Mouse (Mus musculus) kidney, postnatal 0 days (tissue): Measurements from ENCODE around the gene Ccr1l1. TPM values are rescaled to one million over a fixed set of nuclear protein-coding genes. Genes with fewer than 3 reads are reported as not detected.

Experiments used
- ATAC-seq: fragments of 200-750 bp; cut with Nextera tagmentation; replicated peaks from 2 replicates; pipeline ENCODE4 v1.8.0; 2017; ENCODE audit warnings: low read depth, moderate number of reproducible peaks, moderate TSS enrichment, moderate library complexity; ENCODE audit not compliant: low FRiP score
- DNase-seq: peaks from one replicate; pipeline ENCODE4 v3.0.0-alpha.2; 2016; ENCODE audit warnings: low spot score
- H3K27ac ChIP-seq: fragments of 300-500 bp; sonication (generic); 2 replicates; pipeline ENCODE4 v1.5.1; 2014; ENCODE audit warnings: mild to moderate bottlenecking
- H3K27me3 ChIP-seq: fragments of 300-500 bp; sonication (generic); 2 replicates; pipeline ENCODE4 v1.6.1; 2014; ENCODE audit warnings: low read length, mixed read lengths; ENCODE audit not compliant: insufficient read depth
- H3K36me3 ChIP-seq: fragments of 300-500 bp; sonication (generic); 2 replicates; pipeline ENCODE4 v1.6.1; 2014; ENCODE audit warnings: low read length, mixed read lengths; ENCODE audit not compliant: insufficient read depth
- H3K4me1 ChIP-seq: fragments of 300-500 bp; sonication (generic); replicated peaks from 2 replicates; pipeline ENCODE4 v1.6.1; 2014; ENCODE audit warnings: antibody characterized with exemption, low read length, mixed read lengths; ENCODE audit not compliant: insufficient read depth
- H3K4me2 ChIP-seq: fragments of 300-500 bp; sonication (generic); 2 replicates; pipeline ENCODE4 v1.6.1; 2014; ENCODE audit warnings: mild to moderate bottlenecking, low read length, moderate library complexity, mixed read lengths
- H3K4me3 ChIP-seq: fragments of 300-500 bp; sonication (generic); replicated peaks from 2 replicates; pipeline ENCODE4 v1.5.1; 2014; ENCODE audit warnings: low read depth, low read length
- H3K9ac ChIP-seq: fragments of 300-500 bp; sonication (generic); 2 replicates; pipeline ENCODE4 v1.6.1; 2014; ENCODE audit warnings: low read depth, low read length
- H3K9me3 ChIP-seq: fragments of 300-500 bp; sonication (generic); replicated peaks from 2 replicates; pipeline ENCODE4 v1.6.1; 2016; ENCODE audit warnings: low read length, inconsistent platforms, mixed read lengths
- CTCF ChIP-seq: IDR thresholded peaks from 2 replicates; pipeline ENCODE4 v1.5.1; 2016; ENCODE audit warnings: antibody characterized with exemption, low read depth, mild to moderate bottlenecking, moderate library complexity
- WGBS: fragments of 180-500 bp; shearing (Covaris S2); extraction: QIAGEN DNeasy Blood & Tissue Kit; methylation state at CpG from one replicate; pipeline ENCODE4 v1.1.7; 2014; 5-methylcytosine and 5-hydroxymethylcytosine counted together
- polyA plus RNA-seq: library from polyadenylated mRNA; unstranded; fragments of >200 nt; fragmentation: Nextera tagmentation; extraction: Ambion mirVana; gene quantifications from 2 replicates; pipeline ENCODE4 v1.2.1, GENCODE M21; 2015

Ccr1l1 gene
- not detected in 2 replicates for polyA plus RNA-seq

- no peak for ATAC-seq
- WGBS, result 44% methylated on average over 1 of the region's 1 CpGs
- H3K9me3 ChIP-seq, result no peaks in the 10 kb centered on the region
- DNase-seq, result no peak
- H3K27me3 ChIP-seq, result no peaks in the 10 kb centered on the region
- no peaks in the 10 kb centered on the region for H3K4me1 ChIP-seq
- TF ChIP-seq CTCF, result no peak
- no peak within 1 kb of the TSS for H3K27ac ChIP-seq
- no peak within 1 kb of the TSS for H3K9ac ChIP-seq
- no peak within 1 kb of the TSS for H3K4me3 ChIP-seq
- no peaks in the 10 kb centered on the region for H3K36me3 ChIP-seq
- H3K4me2 ChIP-seq, result no peak within 1 kb of the TSS
These were observed at the start of gene Ccr1l1 for GRCm38 (mm10) chr9:123978308-123978707. TSS of gene Ccr1l1 (minus strand) at chr9:123978408.

GRCm38 (mm10) chr9:124021672-124022071, 43.5 kb upstream of the Ccr1l1 start, which contains the start of gene Ccr3:
TSS of gene Ccr3 (plus strand) at chr9:124021972.
- ATAC-seq (no peak), DNase-seq (no peak)
- no peaks in the 10 kb centered on the region for H3K27me3 ChIP-seq
- no peak for TF ChIP-seq CTCF
- no peaks in the 10 kb centered on the region for H3K4me1 ChIP-seq
- no peak within 1 kb of the TSS for H3K4me2 ChIP-seq
- H3K36me3 ChIP-seq, result no peaks in the 10 kb centered on the region
- no peak within 1 kb of the TSS for H3K9ac ChIP-seq
- no peak within 1 kb of the TSS for H3K4me3 ChIP-seq
- no peaks in the 10 kb centered on the region for H3K9me3 ChIP-seq
- H3K27ac ChIP-seq, result no peak within 1 kb of the TSS
- 86% methylated on average over 1 of the region's 1 CpGs for WGBS

GRCm38 (mm10) chr9:124019887-124020286, 41.7 kb upstream of the Ccr1l1 start:
- no peak overlapping the region for H3K4me3 ChIP-seq
- 82% methylated on average over 3 of the region's 3 CpGs for whole genome bisulfite sequencing
- no peaks in the 10 kb centered on the region for H3K36me3 ChIP-seq
- no peaks in the 10 kb centered on the region for H3K4me1 ChIP-seq
- DNase-seq (no peak), ATAC-seq (no peak)
- H3K27me3 ChIP-seq, result no peaks in the 10 kb centered on the region
- H3K4me2 ChIP-seq, result no peak overlapping the region
- H3K9ac ChIP-seq, result no peak overlapping the region
- H3K27ac ChIP-seq, result no peak overlapping the region
- TF ChIP-seq CTCF, result no peak
- H3K9me3 ChIP-seq, result no peaks in the 10 kb centered on the region

GRCm38 (mm10) chr9:124016048-124016447, 37.8 kb upstream of the Ccr1l1 start:
- H3K36me3 ChIP-seq, result no peaks in the 10 kb centered on the region
- no peak overlapping the region for H3K9ac ChIP-seq
- WGBS, result 69% methylated on average over 2 of the region's 2 CpGs
- DNase-seq (no peak), ATAC-seq (no peak)
- no peak overlapping the region for H3K27ac ChIP-seq
- no peaks in the 10 kb centered on the region for H3K4me1 ChIP-seq
- H3K9me3 ChIP-seq, result no peaks in the 10 kb centered on the region
- H3K27me3 ChIP-seq, result no peaks in the 10 kb centered on the region
- TF ChIP-seq CTCF, result no peak
- H3K4me3 ChIP-seq, result no peak overlapping the region
- no peak overlapping the region for H3K4me2 ChIP-seq

- no peak for ATAC-seq
- Histone ChIP-seq H3K4me1 (no peaks in the 10 kb centered on the region), H3K36me3 (no peaks in the 10 kb centered on the region), H3K4me3 (no peak overlapping the region), H3K4me2 (no peak overlapping the region), H3K9me3 (no peaks in the 10 kb centered on the region), H3K27me3 (no peaks in the 10 kb centered on the region), H3K27ac (no peak overlapping the region), H3K9ac (no peak overlapping the region)
- no peak for DNase-seq
- TF ChIP-seq CTCF, result no peak
- 77% methylated on average over 2 of the region's 2 CpGs for WGBS
These were observed 36.9 kb upstream of the Ccr1l1 start for GRCm38 (mm10) chr9:124014985-124015652.

GRCm38 (mm10) chr9:124013270-124013669, 35.1 kb upstream of the Ccr1l1 start:
- Histone ChIP-seq H3K9me3 (no peaks in the 10 kb centered on the region), H3K4me1 (no peaks in the 10 kb centered on the region), H3K9ac (no peak overlapping the region), H3K27ac (no peak overlapping the region), H3K4me3 (no peak overlapping the region), H3K4me2 (no peak overlapping the region), H3K36me3 (no peaks in the 10 kb centered on the region), H3K27me3 (no peaks in the 10 kb centered on the region)
- no peak for DNase-seq
- WGBS, result 81% methylated on average over 3 of the region's 3 CpGs
- TF ChIP-seq CTCF, result no peak
- no peak for ATAC-seq

GRCm38 (mm10) chr9:124012691-124013090, 34.5 kb upstream of the Ccr1l1 start:
- TF ChIP-seq CTCF, result no peak
- H3K27ac ChIP-seq, result no peak overlapping the region
- no peaks in the 10 kb centered on the region for H3K9me3 ChIP-seq
- no peaks in the 10 kb centered on the region for H3K4me1 ChIP-seq
- no peaks in the 10 kb centered on the region for H3K36me3 ChIP-seq
- no peak overlapping the region for H3K4me3 ChIP-seq
- 75% methylated on average over 2 of the region's 2 CpGs for WGBS
- H3K4me2 ChIP-seq, result no peak overlapping the region
- DNase-seq (no peak), ATAC-seq (no peak)
- no peak overlapping the region for H3K9ac ChIP-seq
- H3K27me3 ChIP-seq, result no peaks in the 10 kb centered on the region
